In the genomic region with DNA sequence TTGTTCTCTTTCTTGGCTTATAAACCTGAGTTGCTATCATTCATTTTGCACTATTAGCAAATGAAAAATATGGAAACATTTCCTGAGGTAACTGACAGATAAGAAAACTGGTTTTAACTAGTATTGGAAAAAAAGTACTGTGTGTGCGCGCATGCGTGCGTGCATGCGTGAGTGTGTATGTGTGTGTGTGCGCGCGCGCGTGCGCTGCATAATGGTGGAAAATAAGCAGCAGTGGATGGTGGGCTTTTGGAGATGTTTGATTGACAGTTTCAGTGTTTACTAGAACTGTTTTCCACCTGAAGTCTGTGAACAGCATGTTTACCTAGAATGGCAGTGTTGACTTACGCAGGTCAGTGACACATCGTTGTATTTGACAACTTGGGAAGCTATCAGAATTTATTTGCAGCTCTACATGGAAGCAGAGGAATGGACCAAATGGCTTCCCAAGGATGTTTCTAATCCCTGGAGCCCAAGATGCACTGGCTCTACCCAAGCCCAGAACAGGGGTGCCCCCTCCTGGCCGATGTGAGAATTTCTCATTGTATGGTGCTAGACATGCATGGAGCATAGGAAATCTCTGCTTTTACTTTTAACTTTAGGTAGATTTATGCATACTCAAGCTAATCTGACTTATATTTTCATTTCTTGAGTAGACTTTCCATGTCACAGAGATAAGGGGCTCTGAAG, we compare ENCODE assay signal across 8 mouse cellular contexts.
A peak's percentile ranks its signal among the peaks of the same experiment; 100 is the strongest.
DNase-seq lines count a peak whose midpoint lies in the region; ATAC-seq lines count a peak whose summit lies in the region.

No protein-coding gene starts in this region.

- no peaks in the 10 kb centered on the region for H3K9me3 ChIP-seq in embryonic facial prominence, embryonic 11.5 days (replicated peaks; ENCODE audit: control insufficient read depth, low read length)
- no peaks in the 10 kb centered on the region for H3K9me3 ChIP-seq in heart, embryonic 12.5 days (replicated peaks)
- no peaks in the 10 kb centered on the region for H3K9me3 ChIP-seq in kidney, embryonic 16.5 days (ENCODE audit: low read length)
- H3K9me3 ChIP-seq in liver, embryonic 13.5 days (replicated peaks) = no peaks in the 10 kb centered on the region
- H3K9me3 ChIP-seq in neural tube, embryonic 13.5 days = no peaks in the 10 kb centered on the region

- 86% methylated on average over 14 of the region's 14 CpGs for WGBS in embryonic facial prominence, embryonic 11.5 days
- WGBS in heart, embryonic 12.5 days = 84% methylated on average over 14 of the region's 14 CpGs
- WGBS in kidney, embryonic 16.5 days = 85% methylated on average over 14 of the region's 14 CpGs
- WGBS in liver, embryonic 13.5 days (ENCODE audit: insufficient replicate concordance) = 82% methylated on average over 14 of the region's 14 CpGs
- WGBS in neural tube, embryonic 13.5 days = 84% methylated on average over 14 of the region's 14 CpGs

- H3K4me1 ChIP-seq in embryonic facial prominence, embryonic 11.5 days (ENCODE audit: control insufficient read depth, insufficient read depth, low read length) = no peaks in the 10 kb centered on the region
- no peaks in the 10 kb centered on the region for H3K4me1 ChIP-seq in heart, embryonic 12.5 days (replicated peaks)
- peaks cover 19% of the 10 kb centered on the region for H3K4me1 ChIP-seq in kidney, embryonic 16.5 days (ENCODE audit: insufficient read depth, low read length)
- H3K4me1 ChIP-seq in liver, embryonic 13.5 days (replicated peaks) = no peaks in the 10 kb centered on the region
- H3K4me1 ChIP-seq in neural tube, embryonic 13.5 days (replicated peaks) = no peaks in the 10 kb centered on the region

- H3K27ac ChIP-seq in embryonic facial prominence, embryonic 11.5 days (replicated peaks; ENCODE audit: low read depth, low read length) = no peak overlapping the region
- no peak overlapping the region for H3K27ac ChIP-seq in heart, embryonic 12.5 days (ENCODE audit: poor library complexity, severe bottlenecking)
- no peak overlapping the region for H3K27ac ChIP-seq in kidney, embryonic 16.5 days (ENCODE audit: low read length)
- no peak overlapping the region for H3K27ac ChIP-seq in liver, embryonic 13.5 days
- H3K27ac ChIP-seq in neural tube, embryonic 13.5 days (replicated peaks) = no peak overlapping the region

- DNase-seq in A20 (ENCODE audit: low read depth, low spot score) = peak; percentile 44
- DNase-seq in adrenal gland, postnatal 25 days = peak; percentile 89
- peak; percentile 85 for DNase-seq in embryonic facial prominence, embryonic 11.5 days (ENCODE audit: low spot score)
- peak; percentile 18 for DNase-seq in liver, embryonic 13.5 days
- peak; percentile 66 for DNase-seq in testis, postnatal 14 days (ENCODE audit: low spot score)

- no peak overlapping the region for H3K4me2 ChIP-seq in embryonic facial prominence, embryonic 11.5 days (ENCODE audit: low read depth, low read length)
- H3K4me2 ChIP-seq in heart, embryonic 12.5 days = no peak overlapping the region
- no peak overlapping the region for H3K4me2 ChIP-seq in kidney, embryonic 16.5 days (replicated peaks; ENCODE audit: low read depth, low read length)
- H3K4me2 ChIP-seq in liver, embryonic 13.5 days = no peak overlapping the region
- no peak overlapping the region for H3K4me2 ChIP-seq in neural tube, embryonic 13.5 days

- no peak overlapping the region for H3K4me3 ChIP-seq in embryonic facial prominence, embryonic 11.5 days (ENCODE audit: low read depth, low read length)
- no peak overlapping the region for H3K4me3 ChIP-seq in heart, embryonic 12.5 days
- H3K4me3 ChIP-seq in kidney, embryonic 16.5 days (ENCODE audit: low read length) = no peak overlapping the region
- H3K4me3 ChIP-seq in liver, embryonic 13.5 days (replicated peaks) = no peak overlapping the region
- H3K4me3 ChIP-seq in neural tube, embryonic 13.5 days = no peak overlapping the region

- no peaks in the 10 kb centered on the region for H3K27me3 ChIP-seq in embryonic facial prominence, embryonic 11.5 days (ENCODE audit: control insufficient read depth, insufficient read depth, low read length)
- H3K27me3 ChIP-seq in heart, embryonic 12.5 days (replicated peaks) = peaks cover 8% of the 10 kb centered on the region; the same call in 1 of the 2 replicates
- no peaks in the 10 kb centered on the region for H3K27me3 ChIP-seq in kidney, embryonic 16.5 days (ENCODE audit: insufficient read depth, low read length)
- H3K27me3 ChIP-seq in liver, embryonic 13.5 days = no peaks in the 10 kb centered on the region
- no peaks in the 10 kb centered on the region for H3K27me3 ChIP-seq in neural tube, embryonic 13.5 days

- no peak overlapping the region for H3K9ac ChIP-seq in embryonic facial prominence, embryonic 11.5 days (replicated peaks; ENCODE audit: low read length)
- H3K9ac ChIP-seq in heart, embryonic 12.5 days = no peak overlapping the region
- H3K9ac ChIP-seq in kidney, embryonic 16.5 days (replicated peaks; ENCODE audit: low read length) = no peak overlapping the region
- no peak overlapping the region for H3K9ac ChIP-seq in liver, embryonic 13.5 days
- no peak overlapping the region for H3K9ac ChIP-seq in neural tube, embryonic 13.5 days

- no peaks in the 10 kb centered on the region for H3K36me3 ChIP-seq in embryonic facial prominence, embryonic 11.5 days (replicated peaks; ENCODE audit: control insufficient read depth, insufficient read depth, low read depth, low read length)
- no peaks in the 10 kb centered on the region for H3K36me3 ChIP-seq in heart, embryonic 12.5 days
- no peaks in the 10 kb centered on the region for H3K36me3 ChIP-seq in kidney, embryonic 16.5 days (ENCODE audit: insufficient read depth, low read length)
- no peaks in the 10 kb centered on the region for H3K36me3 ChIP-seq in liver, embryonic 13.5 days
- H3K36me3 ChIP-seq in neural tube, embryonic 13.5 days = no peaks in the 10 kb centered on the region

- ATAC-seq in embryonic facial prominence, embryonic 11.5 days (replicated peaks; ENCODE audit: insufficient number of reproducible peaks, low FRiP score, low TSS enrichment, low read depth) = peak; percentile 52; the same call in 1 of the 2 replicates
- ATAC-seq in heart, embryonic 12.5 days (ENCODE audit: insufficient number of reproducible peaks, low FRiP score) = peak; percentile 53; the same call in 1 of the 2 replicates
- ATAC-seq in kidney, embryonic 16.5 days (ENCODE audit: low FRiP score, low TSS enrichment) = peak; percentile 87
- no peak for ATAC-seq in liver, embryonic 13.5 days (ENCODE audit: low read depth)
- peak; percentile 83 for ATAC-seq in neural tube, embryonic 13.5 days (ENCODE audit: low read depth)

Comparison
In these comparisons a context has a peak if more than half of its experiments do, and no peak if none do; other contexts are left out.
1. DNase-seq: peak in every context shown above with its lines; median percentile 89 in adrenal gland, postnatal 25 days; 85 in embryonic facial prominence, embryonic 11.5 days; 66 in testis, postnatal 14 days; 44 in A20; 18 in liver, embryonic 13.5 days.